Mouse (Mus musculus) thymus, postnatal 0 days (tissue): ENCODE results near the gene Gm11236. TPM values are rescaled to one million over a fixed set of nuclear protein-coding genes. Genes with fewer than 3 reads are reported as not detected.
"Not testable (repeated sequence)": the region's sequence is repeated elsewhere in the genome, so short reads cannot be mapped to it uniquely, and the experiment has no call there.

Experiments
- DNase-seq: peaks from one replicate; pipeline ENCODE4 v3.0.0-alpha.2; 2015; ENCODE audit warnings: low spot score
- polyA plus RNA-seq: library from polyadenylated mRNA; unstranded; fragments of >200 nt; fragmentation: Nextera tagmentation; extraction: Ambion mirVana; gene quantifications from 2 replicates; pipeline ENCODE4 v1.2.1, GENCODE M21; 2015

The Gm11236 gene
- polyA plus RNA-seq: not detected in 2 replicates

GRCm38 (mm10) chr4:73637821-73638220 is at the start of gene Gm11236:
TSS of gene Gm11236 (plus strand) at chr4:73638121.
- DNase-seq: not testable (repeated sequence)

DNA sequence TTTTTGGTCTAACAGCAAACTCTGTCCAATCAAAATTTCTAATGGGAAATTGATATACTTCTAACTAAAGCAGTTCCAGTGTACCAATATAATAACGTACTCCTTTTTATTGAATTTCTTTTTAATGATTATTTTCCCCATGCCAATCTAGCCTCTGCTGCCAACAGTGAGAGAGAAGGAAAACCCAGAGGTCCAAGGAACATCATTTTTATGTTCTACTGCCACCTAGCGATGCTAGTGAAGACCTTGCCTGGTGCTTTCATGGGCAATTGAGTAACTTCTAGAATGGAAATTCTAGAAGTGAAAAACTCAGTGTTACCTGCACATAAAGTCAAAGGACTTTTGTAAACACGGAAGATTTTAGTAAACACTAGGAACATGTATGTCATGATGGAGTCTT is 38.7 kb upstream of the Gm11236 start:
- DNase-seq: no peak

DNA sequence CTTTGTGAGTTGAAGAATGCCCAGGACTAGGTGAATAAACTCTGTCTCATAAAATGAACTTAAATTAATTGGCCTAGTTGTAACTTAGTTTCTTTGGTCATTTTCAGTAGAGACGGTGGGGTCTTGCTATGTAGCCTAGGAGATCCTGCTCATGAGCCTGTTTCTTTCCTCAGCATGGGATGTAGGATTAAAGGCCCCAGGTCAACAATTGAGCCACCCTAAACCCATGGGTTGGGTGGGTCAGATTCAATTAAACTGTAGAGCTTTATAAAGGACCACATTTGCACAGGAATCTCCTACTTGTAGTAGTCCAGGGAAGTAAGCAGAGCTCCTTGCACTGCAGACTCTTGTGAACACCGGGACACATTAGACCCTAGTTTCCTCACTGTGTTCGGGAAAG is 30.3 kb upstream of the Gm11236 start, which contains the start of gene Gm11238:
Gene Gm11238, plus strand, starts transcription at position 301 of the 400 bp plus-strand sequence.
- not testable (repeated sequence) for DNase-seq

DNA sequence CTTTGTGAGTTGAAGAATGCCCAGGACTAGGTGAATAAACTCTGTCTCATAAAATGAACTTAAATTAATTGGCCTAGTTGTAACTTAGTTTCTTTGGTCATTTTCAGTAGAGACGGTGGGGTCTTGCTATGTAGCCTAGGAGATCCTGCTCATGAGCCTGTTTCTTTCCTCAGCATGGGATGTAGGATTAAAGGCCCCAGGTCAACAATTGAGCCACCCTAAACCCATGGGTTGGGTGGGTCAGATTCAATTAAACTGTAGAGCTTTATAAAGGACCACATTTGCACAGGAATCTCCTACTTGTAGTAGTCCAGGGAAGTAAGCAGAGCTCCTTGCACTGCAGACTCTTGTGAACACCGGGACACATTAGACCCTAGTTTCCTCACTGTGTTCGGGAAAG is 15.2 kb upstream of the Gm11236 start, which contains the start of gene Gm11237:
Gene Gm11237, plus strand, starts transcription at position 301 of the 400 bp plus-strand sequence.
- DNase-seq: not testable (repeated sequence)

GRCm38 (mm10) chr4:73661864-73662263 is 23.9 kb downstream of the Gm11236 start:
- not testable (repeated sequence) for DNase-seq

- DNase-seq: not testable (repeated sequence)
These were observed 30.1 kb downstream of the Gm11236 start, which contains the start of gene Gm11239 for GRCm38 (mm10) chr4:73668054-73668453. TSS of gene Gm11239 (plus strand) at chr4:73668354.

GRCm38 (mm10) chr4:73683216-73683615 is 45.3 kb downstream of the Gm11236 start, which contains the start of gene Gm428:
TSS of gene Gm428 (plus strand) at chr4:73683516.
- DNase-seq: not testable (repeated sequence)

Other genes with a start within 250 kb of the Gm11236 start
- not detected in 2 replicates for gene Gm11487, start 233.0 kb upstream of the Gm11236 start, polyA plus RNA-seq
- gene Gm11238, start 30.2 kb upstream of the Gm11236 start, polyA plus RNA-seq: not detected in 2 replicates
- gene Gm11237, start 15.1 kb upstream of the Gm11236 start, polyA plus RNA-seq: not detected in 2 replicates
- 0.15 TPM in 1 of 2 replicates, not detected in the other for gene Gm11239, start 30.2 kb downstream of the Gm11236 start, polyA plus RNA-seq
- not detected in 2 replicates for gene Gm428, start 45.4 kb downstream of the Gm11236 start, polyA plus RNA-seq
- gene Rasef, start 152.9 kb downstream of the Gm11236 start, polyA plus RNA-seq: 2.2 TPM in 2 replicates
- not detected in 2 replicates for gene Gm11758, start 238.1 kb downstream of the Gm11236 start, polyA plus RNA-seq